In genomic region chr6:50763121-50763520, GRCm38 (mm10) we compare ENCODE assay signal across 10 mouse cellular contexts.
DNase-seq lines count a peak whose midpoint lies in the region; ATAC-seq and TF ChIP-seq lines count a peak whose summit lies in the region.
"Had no signal": no experiment of that assay in that cellular context is flagged by ENCODE, and none has a peak within 500 bp of the region (broad histone marks: within the 10 kb centered on the region; RNA-seq: fewer than 3 reads in every experiment).

No protein-coding gene starts in this region.

- no peak overlapping the region for H3K27ac ChIP-seq in gastrocnemius, adult 2 months
- no peak overlapping the region for H3K27ac ChIP-seq in hindbrain, embryonic 15.5 days (replicated peaks)
- no peak overlapping the region for H3K27ac ChIP-seq in heart, embryonic 11.5 days (ENCODE audit: low read depth, low read length)

- no peak overlapping the region for H3K4me2 ChIP-seq in hindbrain, embryonic 15.5 days
- no peak overlapping the region for H3K4me2 ChIP-seq in heart, embryonic 11.5 days

- peaks cover 12% of the 10 kb centered on the region for H3K4me1 ChIP-seq in hindbrain, embryonic 15.5 days (replicated peaks)
- no peaks in the 10 kb centered on the region for H3K4me1 ChIP-seq in heart, embryonic 11.5 days (ENCODE audit: control insufficient read depth, insufficient read depth, low read length)

- H3K9me3 ChIP-seq in hindbrain, embryonic 15.5 days, result no peaks in the 10 kb centered on the region
- H3K9me3 ChIP-seq in heart, embryonic 11.5 days (replicated peaks; ENCODE audit: control insufficient read depth, low read length), result no peaks in the 10 kb centered on the region
- H3K9me3 ChIP-seq: G1E had no signal

- H3K9ac ChIP-seq in hindbrain, embryonic 15.5 days, result no peak overlapping the region
- H3K9ac ChIP-seq in heart, embryonic 11.5 days (ENCODE audit: low read depth, low read length), result no peak overlapping the region

- H3K4me3 ChIP-seq in gastrocnemius, adult 2 months, result no peak overlapping the region
- H3K4me3 ChIP-seq in hindbrain, embryonic 15.5 days, result no peak overlapping the region
- H3K4me3 ChIP-seq in heart, embryonic 11.5 days (ENCODE audit: low read depth, low read length), result no peak overlapping the region

- H3K27me3 ChIP-seq in hindbrain, embryonic 15.5 days, result no peaks in the 10 kb centered on the region
- H3K27me3 ChIP-seq in heart, embryonic 11.5 days (ENCODE audit: control insufficient read depth, insufficient read depth, low read length), result no peaks in the 10 kb centered on the region

- WGBS in hindbrain, embryonic 15.5 days, result 60% methylated on average over 4 of the region's 4 CpGs
- 59% methylated on average over 4 of the region's 4 CpGs for WGBS in heart, embryonic 11.5 days (ENCODE audit: insufficient replicate concordance)

- no peaks in the 10 kb centered on the region for H3K36me3 ChIP-seq in hindbrain, embryonic 15.5 days
- no peaks in the 10 kb centered on the region for H3K36me3 ChIP-seq in heart, embryonic 11.5 days (ENCODE audit: control insufficient read depth, insufficient read depth, low read length)
- H3K36me3 ChIP-seq: G1E had no signal

- intact Hi-C loops in gastrocnemius, adult 2 months (cut with DNase I), result no loop called here
- intact Hi-C loops in gastrocnemius, postnatal 36 days (cut with DNase I), result no loop called here

- DNase-seq in gastrocnemius, adult 2 months, result peak; percentile 36
- DNase-seq in gastrocnemius, postnatal 36 days, result no peak
- DNase-seq in ovary, adult 18-20 months (ENCODE audit: low spot score), result peak; percentile 17
- no peak for DNase-seq in ovary, postnatal 14 days (ENCODE audit: low spot score)
- DNase-seq in right cerebral cortex, postnatal 14 days, result peak; percentile 16
- DNase-seq in urinary bladder, postnatal 25 days (ENCODE audit: low spot score), result no peak
- DNase-seq: thymus, adult 18-20 months had no signal

- peak; percentile 45; the same call in 1 of the 2 replicates for ATAC-seq in hindbrain, embryonic 15.5 days (ENCODE audit: low FRiP score, low read depth)
- ATAC-seq in heart, embryonic 11.5 days (replicated peaks; ENCODE audit: insufficient number of reproducible peaks, low FRiP score, low TSS enrichment), result no peak

- TF ChIP-seq CTCF in gastrocnemius, adult 2 months (IDR thresholded peaks at IDR 0.05), result no peak

Comparison
In these comparisons a context has a peak if more than half of its experiments do, and no peak if none do; other contexts are left out.
1. DNase-seq: peak in gastrocnemius, adult 2 months (single experiment), ovary, adult 18-20 months (single experiment) and right cerebral cortex, postnatal 14 days (single experiment); none in gastrocnemius, postnatal 36 days (0 of 2), ovary, postnatal 14 days (single experiment) and urinary bladder, postnatal 25 days (single experiment).